Comparison of ENCODE assay signal across 8 mouse cellular contexts in the genomic region with DNA sequence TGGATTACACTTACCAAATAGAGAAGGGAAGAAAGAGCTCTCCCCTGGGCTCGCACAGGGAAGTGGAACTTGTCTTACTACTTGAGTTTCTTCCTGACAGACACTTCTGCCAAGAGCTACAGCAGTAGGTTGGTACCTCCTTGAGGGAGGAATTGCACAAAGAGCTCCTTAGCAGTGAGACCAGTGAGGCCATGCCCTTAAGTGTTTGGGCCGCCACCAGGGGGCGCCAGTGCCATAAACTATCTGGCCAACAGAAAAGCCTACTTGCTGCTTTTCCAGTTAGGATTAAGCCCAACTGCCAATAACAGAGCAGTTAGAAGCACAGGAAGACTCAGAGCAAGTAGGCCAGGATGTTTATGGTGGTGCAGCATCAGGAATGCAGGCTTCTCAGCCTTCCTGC. TPM values are rescaled to one million over a fixed set of nuclear protein-coding genes. Genes with fewer than 3 reads are reported as not detected.
A peak's percentile ranks its signal among the peaks of the same experiment; 100 is the strongest.
DNase-seq lines count a peak whose midpoint lies in the region; ATAC-seq lines count a peak whose summit lies in the region.

No protein-coding gene starts in this region.

- no peak overlapping the region for H3K4me3 ChIP-seq in hindbrain, embryonic 14.5 days (replicated peaks; ENCODE audit: low read length)

- H3K27ac ChIP-seq in hindbrain, embryonic 14.5 days: no peak overlapping the region

- WGBS in hindbrain, embryonic 14.5 days: 6% methylated on average over 3 of the region's 3 CpGs

- no peaks in the 10 kb centered on the region for H3K27me3 ChIP-seq in hindbrain, embryonic 14.5 days (ENCODE audit: control insufficient read depth, insufficient read depth, low read length)

- H3K4me1 ChIP-seq in hindbrain, embryonic 14.5 days (replicated peaks; ENCODE audit: control insufficient read depth, insufficient read depth, low read length): no peaks in the 10 kb centered on the region

- no peak overlapping the region for H3K9ac ChIP-seq in hindbrain, embryonic 14.5 days

- no peaks in the 10 kb centered on the region for H3K9me3 ChIP-seq in hindbrain, embryonic 14.5 days (ENCODE audit: control insufficient read depth, low read length)

- ATAC-seq in hindbrain, embryonic 14.5 days (ENCODE audit: low FRiP score): peak; percentile 40; the same call in 1 of the 2 replicates

- DNase-seq in T-cell, adult 2 months (ENCODE audit: low spot score): peak; percentile 74
- DNase-seq in cerebellum, adult 9-11 months: peak; percentile 46
- peak; percentile 58 to 74 for DNase-seq in frontal cortex, postnatal 10 days (ENCODE audit: low spot score in 2 of 2)
- DNase-seq in hindbrain, embryonic 14.5 days (ENCODE audit: low spot score): peak; percentile 90
- DNase-seq in layer of hippocampus, postnatal 25 days (ENCODE audit: extremely low spot score in 1 of 2, low spot score in 1 of 2): peak; percentile 69 to 88
- peak; percentile 88 for DNase-seq in lung, postnatal 25 days (ENCODE audit: low spot score)
- DNase-seq in right cerebral cortex, postnatal 14 days: peak; percentile 79
- peak; percentile 87 for DNase-seq in urinary bladder, postnatal 14 days (ENCODE audit: low spot score)

- no peak overlapping the region for H3K4me2 ChIP-seq in hindbrain, embryonic 14.5 days (replicated peaks)

- peaks cover 72% of the 10 kb centered on the region for H3K36me3 ChIP-seq in hindbrain, embryonic 14.5 days (replicated peaks; ENCODE audit: control insufficient read depth, insufficient read depth)

RNA-seq across cellular contexts. Expression of gene Glipr2, which starts 31.4 kb away (rescaled TPM):
- 41.4 and 43.3 TPM in 2 replicates for polyA plus RNA-seq in hindbrain, embryonic 14.5 days (2014; fragmentation: Nextera tagmentation; extraction: Ambion mirVana)
- total RNA-seq in layer of hippocampus, postnatal 25 days (2021): 1 to 10 TPM; 2.2 to 3.1 TPM

RNA-seq across cellular contexts. Expression of gene Reck, which starts 50.4 kb away (rescaled TPM):
- polyA plus RNA-seq in hindbrain, embryonic 14.5 days (2014; fragmentation: Nextera tagmentation; extraction: Ambion mirVana): 6.2 and 7.3 TPM in 2 replicates
- 1 to 10 TPM; 5.2 to 6.0 TPM for total RNA-seq in layer of hippocampus, postnatal 25 days (2021)

RNA-seq across cellular contexts. Expression of gene Ccin, which starts 57.5 kb away (rescaled TPM):
- polyA plus RNA-seq in hindbrain, embryonic 14.5 days (2014; fragmentation: Nextera tagmentation; extraction: Ambion mirVana): 0.09 TPM in 1 of 2 replicates, not detected in the other
- total RNA-seq in layer of hippocampus, postnatal 25 days (2021): not detected
